Mouse (Mus musculus) megakaryocyte, embryonic 14.5 days (primary cell): Measurements from ENCODE around the gene Sema6d. TPM values are rescaled to one million over a fixed set of nuclear protein-coding genes. Genes with fewer than 3 reads are reported as not detected.

Experiments
- H3K27me3 ChIP-seq: replicated peaks from 2 replicates; pipeline ENCODE3; 2012; ENCODE audit warnings: inconsistent platforms
- H3K36me3 ChIP-seq: replicated peaks from 2 replicates; pipeline ENCODE3; 2012; ENCODE audit warnings: low read length, inconsistent platforms, mixed read lengths
- H3K4me1 ChIP-seq: 2 replicates; pipeline ENCODE4 v1.6.1; 2012; ENCODE audit warnings: inconsistent platforms
- H3K4me3 ChIP-seq: replicated peaks from 2 replicates; pipeline ENCODE3; 2012; ENCODE audit warnings: moderate library complexity, mild to moderate bottlenecking, inconsistent platforms
- H3K9me3 ChIP-seq: 2 replicates; pipeline ENCODE4 v1.6.1; 2012; ENCODE audit warnings: inconsistent platforms
- FLI1 ChIP-seq: IDR thresholded peaks from 2 replicates; pipeline ENCODE4 v1.6.1; 2012; ENCODE audit warnings: low read length, inconsistent platforms, mixed read lengths
- GATA1 ChIP-seq: IDR thresholded peaks from 3 replicates; pipeline ENCODE4 v1.6.1; 2012; ENCODE audit warnings: mixed read lengths, low read length, inconsistent platforms, borderline replicate concordance
- polyA plus RNA-seq: library from polyadenylated mRNA; stranded (reverse); fragments of >175 nt; gene quantifications from 2 replicates; pipeline ENCODE4 v1.2.3, GENCODE M21; 2012; ENCODE audit warnings: low replicate concordance; ENCODE audit not compliant: insufficient read depth

Sema6d gene
- polyA plus RNA-seq, 1 experiment: 2.3 TPM

DNA sequence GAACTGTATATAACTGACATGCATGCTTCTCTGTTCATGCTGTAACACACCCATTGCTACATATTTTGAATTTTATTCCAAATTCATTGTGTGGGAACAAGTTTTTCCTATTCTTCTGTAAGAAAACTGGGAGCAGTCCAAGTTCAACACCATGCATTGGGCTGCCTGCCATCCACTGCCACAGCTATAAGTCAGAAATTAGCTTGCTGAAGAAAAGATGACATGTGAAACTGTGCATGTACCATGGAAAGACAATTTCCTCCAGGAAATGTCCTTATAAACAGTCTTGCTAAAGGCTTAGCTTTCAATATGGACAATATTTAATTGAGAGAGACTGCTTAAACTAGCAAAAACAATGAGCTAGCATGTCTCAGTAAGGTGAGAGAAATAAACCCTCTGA, 13.5 kb downstream of the Sema6d start:
- no peak for TF ChIP-seq GATA1
- TF ChIP-seq FLI1: no peak
- H3K9me3 ChIP-seq: no peaks in the 10 kb centered on the region

DNA sequence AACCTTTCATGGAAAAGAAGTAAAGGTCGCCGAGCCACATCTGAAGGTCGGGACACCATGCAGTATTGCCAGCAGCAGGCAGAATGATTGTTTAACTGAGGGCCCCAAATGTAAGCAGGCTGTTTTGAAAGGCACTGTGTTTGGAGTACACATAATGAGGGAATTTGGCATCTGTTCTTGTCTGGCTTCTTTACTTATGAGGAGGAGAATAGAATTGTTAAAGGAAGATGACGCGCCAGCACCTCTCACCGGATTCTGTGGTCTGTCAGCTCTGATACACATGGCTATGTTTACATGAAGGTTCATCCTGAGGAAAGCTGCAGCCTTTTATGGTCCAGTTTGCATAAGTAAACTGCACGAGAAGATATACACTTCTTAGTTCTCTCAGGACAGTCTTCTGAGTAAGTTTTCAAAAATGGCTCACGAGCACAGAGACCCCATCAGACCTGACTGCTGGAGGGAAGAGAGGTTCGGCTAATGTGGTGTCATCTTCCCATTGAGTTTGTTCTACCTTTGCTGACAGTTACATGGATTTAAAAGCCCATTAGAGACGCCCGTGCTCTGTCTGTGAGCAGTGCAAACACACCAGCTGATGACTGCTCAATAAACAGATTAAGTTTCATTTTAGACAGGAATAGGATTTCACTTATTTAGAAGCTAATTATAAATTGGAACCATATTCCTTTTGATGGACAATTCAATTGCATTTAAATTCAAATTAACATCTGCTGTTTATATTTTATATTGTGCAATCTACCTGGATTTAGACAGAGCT, 28.9 kb downstream of the Sema6d start:
- Histone ChIP-seq H3K27me3 (no peaks in the 10 kb centered on the region), H3K9me3 (0 out of 2 replicates have a peak, but pooled peaks cover 4% of the 10 kb centered on the region), H3K4me1 (no peaks in the 10 kb centered on the region), H3K4me3 (no peak overlapping the region), H3K36me3 (no peaks in the 10 kb centered on the region)
- no peak for TF ChIP-seq FLI1
- TF ChIP-seq GATA1: no peak

More for the DNA sequence above, 13.5 kb downstream of the Sema6d start:
- Histone ChIP-seq H3K4me3 (no peak overlapping the region), H3K36me3 (no peaks in the 10 kb centered on the region), H3K27me3 (no peaks in the 10 kb centered on the region), H3K4me1 (no peaks in the 10 kb centered on the region)

- Histone ChIP-seq H3K4me1 (no peaks in the 10 kb centered on the region), H3K36me3 (no peaks in the 10 kb centered on the region), H3K27me3 (no peaks in the 10 kb centered on the region), H3K4me3 (no peak overlapping the region), H3K9me3 (0 out of 2 replicates have a peak, but pooled peaks cover 4% of the 10 kb centered on the region)
- no peak for TF ChIP-seq FLI1
- TF ChIP-seq GATA1: no peak
These were observed 30.6 kb downstream of the Sema6d start for GRCm38 (mm10) chr2:124120355-124120754.

GRCm38 (mm10) chr2:124121539-124121938, 31.8 kb downstream of the Sema6d start:
- H3K27me3 ChIP-seq: no peaks in the 10 kb centered on the region
- no peaks in the 10 kb centered on the region for H3K4me1 ChIP-seq
- no peaks in the 10 kb centered on the region for H3K36me3 ChIP-seq
- H3K9me3 ChIP-seq: 0 out of 2 replicates have a peak, but pooled peaks cover 4% of the 10 kb centered on the region
- no peak for TF ChIP-seq GATA1
- no peak for TF ChIP-seq FLI1
- no peak overlapping the region for H3K4me3 ChIP-seq

GRCm38 (mm10) chr2:124125504-124125903, 35.7 kb downstream of the Sema6d start:
- TF ChIP-seq GATA1: no peak
- TF ChIP-seq FLI1: no peak
- Histone ChIP-seq H3K4me3 (no peak overlapping the region), H3K27me3 (no peaks in the 10 kb centered on the region), H3K4me1 (no peaks in the 10 kb centered on the region), H3K9me3 (peaks cover 3% of the 10 kb centered on the region; the same call in 1 of the 2 replicates), H3K36me3 (no peaks in the 10 kb centered on the region)

- no peak for TF ChIP-seq FLI1
- TF ChIP-seq GATA1: no peak
- H3K9me3 ChIP-seq: peaks cover 3% of the 10 kb centered on the region; the same call in 1 of the 2 replicates
- H3K4me3 ChIP-seq: no peak overlapping the region
These were observed 37.1 kb downstream of the Sema6d start for GRCm38 (mm10) chr2:124126853-124127252.

GRCm38 (mm10) chr2:124130876-124131275, 41.1 kb downstream of the Sema6d start:
- Histone ChIP-seq H3K9me3 (peaks cover 3% of the 10 kb centered on the region; the same call in 1 of the 2 replicates), H3K27me3 (no peaks in the 10 kb centered on the region), H3K4me1 (no peaks in the 10 kb centered on the region), H3K36me3 (no peaks in the 10 kb centered on the region), H3K4me3 (no peak overlapping the region)
- TF ChIP-seq FLI1: no peak
- TF ChIP-seq GATA1: no peak

More at GRCm38 (mm10) chr2:124126853-124127252, 37.1 kb downstream of the Sema6d start:
- H3K36me3 ChIP-seq: no peaks in the 10 kb centered on the region
- no peaks in the 10 kb centered on the region for H3K4me1 ChIP-seq
- H3K27me3 ChIP-seq: no peaks in the 10 kb centered on the region

DNA sequence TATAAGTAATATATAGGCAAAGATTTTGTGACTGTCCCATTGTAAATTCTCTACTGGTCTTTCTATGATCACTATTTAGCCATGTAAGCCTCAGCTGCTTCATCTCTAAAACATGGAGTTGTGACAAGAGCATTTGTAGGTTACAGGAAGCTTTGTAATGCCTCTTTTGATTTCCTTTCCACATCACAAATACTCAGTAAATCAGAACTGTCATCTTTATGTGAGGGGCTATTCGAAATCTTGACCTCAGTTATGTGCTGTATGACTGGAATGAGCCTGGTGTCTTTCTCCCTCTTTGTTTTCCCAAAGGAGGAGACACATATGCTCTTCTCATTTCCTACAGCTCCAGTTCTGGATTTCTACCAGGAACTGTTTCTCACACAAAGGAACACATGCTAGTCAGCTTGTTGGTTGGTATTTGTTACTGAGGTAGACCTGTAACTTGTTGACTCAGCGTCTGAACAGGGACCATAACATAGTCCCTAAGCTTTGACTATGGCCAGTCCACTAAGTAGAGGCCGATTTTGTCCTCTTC, 51.8 kb downstream of the Sema6d start:
- H3K9me3 ChIP-seq: 0 out of 2 replicates have a peak, but pooled peaks cover 4% of the 10 kb centered on the region
- TF ChIP-seq GATA1 (no peak), FLI1 (no peak)
- no peaks in the 10 kb centered on the region for H3K4me1 ChIP-seq
- no peak overlapping the region for H3K4me3 ChIP-seq
- H3K27me3 ChIP-seq: no peaks in the 10 kb centered on the region
- no peaks in the 10 kb centered on the region for H3K36me3 ChIP-seq

GRCm38 (mm10) chr2:124145528-124145927, 55.8 kb downstream of the Sema6d start:
- Histone ChIP-seq H3K27me3 (no peaks in the 10 kb centered on the region), H3K4me3 (no peak overlapping the region), H3K36me3 (no peaks in the 10 kb centered on the region), H3K9me3 (no peaks in the 10 kb centered on the region), H3K4me1 (no peaks in the 10 kb centered on the region)
- TF ChIP-seq GATA1 (no peak), FLI1 (no peak)

- TF ChIP-seq FLI1 (no peak), GATA1 (no peak)
- Histone ChIP-seq H3K9me3 (0 out of 2 replicates have a peak, but pooled peaks cover 4% of the 10 kb centered on the region), H3K27me3 (no peaks in the 10 kb centered on the region), H3K4me1 (no peaks in the 10 kb centered on the region), H3K36me3 (no peaks in the 10 kb centered on the region), H3K4me3 (no peak overlapping the region)
These were observed 68.4 kb downstream of the Sema6d start for GRCm38 (mm10) chr2:124158158-124158557.
